Mouse (Mus musculus): Measurements from ENCODE around the gene Atad1. TPM values are rescaled to one million over a fixed set of nuclear protein-coding genes. Genes with fewer than 3 reads are reported as not detected.

The Atad1 gene
- polyA plus RNA-seq, 1 experiment, result 75.6 TPM

DNA sequence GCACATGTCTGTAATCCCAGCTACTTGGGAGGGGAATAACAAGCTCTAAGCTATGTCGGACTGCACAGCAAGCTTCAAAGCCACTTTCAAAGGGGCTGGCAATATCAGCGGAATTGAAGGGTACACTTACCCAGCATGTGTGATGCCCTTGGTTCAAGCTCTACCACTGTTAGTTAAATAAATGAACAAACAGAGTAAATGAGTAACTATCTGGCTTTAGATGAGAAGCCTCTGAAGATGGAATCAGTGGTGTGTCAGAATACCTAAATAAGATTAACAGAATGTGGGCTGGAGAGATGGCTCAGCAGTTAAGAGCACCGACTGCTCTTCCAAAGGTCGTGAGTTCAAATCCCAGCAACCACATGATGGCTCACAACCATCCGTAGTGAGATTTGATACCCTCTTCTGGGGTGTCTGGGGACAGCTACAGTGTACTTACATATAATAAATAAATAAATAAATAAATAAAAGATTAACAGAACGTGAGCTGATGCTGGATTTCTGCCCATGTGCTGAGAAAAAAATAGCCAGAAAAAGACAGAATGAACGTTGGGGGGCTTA lies 110.9 kb downstream of the Atad1 start:
- H3K4me3 ChIP-seq (ENCODE audit: insufficient read depth, low read length), result no peak overlapping the region
- no peak overlapping the region for H3K27ac ChIP-seq (ENCODE audit: insufficient read depth, low read depth, low read length)
- TF ChIP-seq POLR2A (IDR thresholded peaks at IDR 0.05; ENCODE audit: borderline replicate concordance, low read depth, low read length) (no peak), CTCF (IDR thresholded peaks at IDR 0.05; ENCODE audit: low read depth, low read length) (no peak)
- no peaks in the 10 kb centered on the region for H3K4me1 ChIP-seq (ENCODE audit: control insufficient read depth, insufficient read depth, low read length)

DNA sequence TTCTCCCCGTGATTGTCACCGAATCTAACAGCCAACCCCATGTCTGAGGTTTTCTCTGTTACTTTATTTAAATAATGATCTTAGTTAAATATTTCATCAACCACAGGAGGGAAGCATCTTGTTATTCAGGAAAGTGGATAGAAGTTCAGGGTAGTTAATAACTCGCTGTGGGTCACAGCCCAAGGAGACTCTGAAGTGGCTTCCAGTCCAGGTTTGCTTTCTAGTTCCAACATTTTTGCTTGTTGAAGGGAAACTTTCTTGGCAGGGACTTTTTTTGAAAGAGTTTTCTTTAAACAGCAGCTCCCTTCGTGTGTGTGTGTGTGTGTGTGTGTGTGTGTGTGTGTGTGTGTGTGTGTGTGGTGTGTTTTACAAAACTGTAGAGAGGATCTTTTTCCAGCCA lies 112.0 kb downstream of the Atad1 start:
- H3K27ac ChIP-seq (ENCODE audit: insufficient read depth, low read depth, low read length), result no peak overlapping the region
- TF ChIP-seq POLR2A (IDR thresholded peaks at IDR 0.05; ENCODE audit: borderline replicate concordance, low read depth, low read length) (no peak), CTCF (IDR thresholded peaks at IDR 0.05; ENCODE audit: low read depth, low read length) (no peak)
- H3K4me1 ChIP-seq (ENCODE audit: control insufficient read depth, insufficient read depth, low read length), result no peaks in the 10 kb centered on the region
- H3K4me3 ChIP-seq (ENCODE audit: insufficient read depth, low read length), result no peak overlapping the region

DNA sequence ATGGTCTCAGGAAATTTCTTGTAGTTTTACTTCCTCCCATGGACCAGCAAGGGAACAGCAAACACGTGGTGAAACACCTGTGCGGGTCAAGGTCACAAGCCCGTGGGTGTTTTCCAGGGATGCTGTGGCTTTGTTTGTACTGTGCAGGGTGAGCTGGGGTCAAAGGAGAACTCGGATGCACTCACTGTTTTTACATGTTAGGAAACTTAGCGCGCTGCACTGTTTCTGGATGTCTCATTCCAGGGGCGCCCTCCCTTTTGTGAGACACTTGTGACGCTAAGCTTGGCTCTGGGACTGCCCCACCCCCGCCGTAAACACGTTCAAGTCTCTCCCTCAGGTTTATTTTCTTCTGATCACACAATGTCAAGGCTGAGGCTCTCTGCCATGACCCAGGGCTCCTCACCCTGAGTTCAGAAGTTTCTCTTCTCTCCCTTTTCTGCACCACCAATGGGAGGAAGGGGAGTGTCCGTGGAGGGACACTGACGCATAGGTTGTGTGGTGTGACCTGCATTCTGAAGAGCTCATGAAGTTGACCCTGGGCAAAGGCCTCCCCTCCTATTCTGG lies 112.7 kb downstream of the Atad1 start:
- Histone ChIP-seq H3K27ac (ENCODE audit: insufficient read depth, low read depth, low read length) (no peak overlapping the region), H3K4me1 (ENCODE audit: control insufficient read depth, insufficient read depth, low read length) (no peaks in the 10 kb centered on the region), H3K4me3 (ENCODE audit: insufficient read depth, low read length) (no peak overlapping the region)
- TF ChIP-seq POLR2A (IDR thresholded peaks at IDR 0.05; ENCODE audit: borderline replicate concordance, low read depth, low read length) (no peak), CTCF (IDR thresholded peaks at IDR 0.05; ENCODE audit: low read depth, low read length) (no peak)

DNA sequence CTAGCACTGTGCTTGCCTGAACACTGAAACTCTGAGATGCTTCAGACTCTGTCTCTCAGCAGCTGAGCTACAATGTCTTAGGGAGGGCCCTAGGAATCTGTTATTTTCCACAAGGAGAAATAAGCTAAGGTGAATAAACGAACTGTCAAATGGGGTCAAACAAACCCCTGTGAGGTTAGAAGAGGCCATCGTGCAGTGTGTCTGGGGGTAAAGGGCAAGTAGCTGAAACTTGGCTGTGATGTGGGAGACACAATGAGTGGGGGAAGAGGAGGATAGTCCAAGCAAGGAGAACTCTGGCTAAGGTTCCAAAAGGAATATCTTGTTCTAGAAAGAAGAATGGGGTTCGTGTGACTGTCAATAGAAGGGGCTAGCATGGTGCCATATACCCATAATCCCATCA lies 117.4 kb downstream of the Atad1 start:
- no peak overlapping the region for H3K4me3 ChIP-seq (ENCODE audit: insufficient read depth, low read length)
- no peak overlapping the region for H3K27ac ChIP-seq (ENCODE audit: insufficient read depth, low read depth, low read length)
- H3K4me1 ChIP-seq (ENCODE audit: control insufficient read depth, insufficient read depth, low read length), result no peaks in the 10 kb centered on the region
- TF ChIP-seq CTCF (IDR thresholded peaks at IDR 0.05; ENCODE audit: low read depth, low read length), result no peak
- no peak for TF ChIP-seq POLR2A (IDR thresholded peaks at IDR 0.05; ENCODE audit: borderline replicate concordance, low read depth, low read length)

Other genes with a start within 250 kb of the Atad1 start
- gene Papss2, start 144.0 kb downstream of the Atad1 start, polyA plus RNA-seq (2012; ENCODE audit: insufficient read depth, insufficient read length, missing spikeins), result 2.2 and 3.2 TPM in 2 replicates
- 62.7 and 70.4 TPM in 2 replicates for gene Pten, start 17.7 kb upstream of the Atad1 start, polyA plus RNA-seq (2012; ENCODE audit: insufficient read depth, insufficient read length, missing spikeins)

All from bone marrow macrophage, adult 2 months (primary cell).